Mouse (Mus musculus): ENCODE measurements around the gene Hdc. TPM values are rescaled to one million over a fixed set of nuclear protein-coding genes. Genes with fewer than 3 reads are reported as not detected.

The Hdc gene
- polyA plus RNA-seq, 1 experiment from 2014 or later, result 16.2 TPM

DNA sequence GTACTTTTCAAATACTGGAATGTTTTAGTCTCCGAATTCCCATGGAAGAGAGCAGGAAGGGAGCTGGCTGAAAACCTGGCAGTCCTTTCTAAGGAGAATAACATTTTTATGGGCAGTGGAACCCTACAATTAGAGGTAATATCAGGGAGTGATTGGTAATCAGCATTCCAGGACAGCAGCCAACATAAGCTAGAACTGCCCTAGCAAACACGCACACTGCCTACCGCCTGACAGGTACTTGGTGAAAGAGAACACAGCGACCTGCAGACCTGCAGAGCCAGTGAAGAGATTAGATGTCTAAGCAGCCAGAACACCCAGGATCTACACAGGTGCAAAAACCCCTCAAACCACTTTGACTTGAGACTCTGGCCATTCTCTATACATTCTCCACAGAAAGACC lies 46.4 kb downstream of the Hdc start:
- 86% methylated on average over 4 of the region's 4 CpGs for whole genome bisulfite sequencing
- H3K9ac ChIP-seq, result no peak overlapping the region
- no peak for ATAC-seq (ENCODE audit: insufficient read depth, low FRiP score, low read depth)

DNA sequence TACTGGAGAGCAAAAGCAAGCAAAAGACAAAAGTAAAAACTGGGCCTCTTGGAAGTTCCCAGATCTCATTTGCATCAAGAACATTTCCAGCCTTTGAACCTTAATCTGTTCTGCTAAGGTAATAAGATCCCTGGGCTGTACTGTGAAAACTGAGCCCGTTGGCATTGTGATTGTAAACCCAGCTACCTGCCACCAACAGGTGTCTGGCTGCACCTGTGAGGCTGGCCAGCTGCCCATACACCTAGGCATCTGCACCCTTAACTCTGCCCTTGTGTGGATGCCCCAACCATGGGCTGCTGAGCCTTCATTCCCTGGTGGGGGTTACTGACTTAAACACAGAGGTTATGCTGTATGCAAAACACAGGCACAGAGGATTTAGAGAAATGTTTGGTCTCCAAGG lies 46.9 kb downstream of the Hdc start:
- Histone ChIP-seq H3K36me3 (no peaks in the 10 kb centered on the region), H3K27me3 (replicated peaks) (no peaks in the 10 kb centered on the region), H3K4me3 (replicated peaks) (no peak overlapping the region), H3K9ac (no peak overlapping the region), H3K4me1 (no peaks in the 10 kb centered on the region), H3K9me3 (no peaks in the 10 kb centered on the region), H3K27ac (no peak overlapping the region), H3K4me2 (no peak overlapping the region)
- ATAC-seq (ENCODE audit: insufficient read depth, low FRiP score, low read depth), result no peak
- 57% methylated on average over 1 of the region's 1 CpGs for WGBS

More for the DNA sequence above, 46.4 kb downstream of the Hdc start:
- H3K4me3 ChIP-seq (replicated peaks), result no peak overlapping the region
- no peaks in the 10 kb centered on the region for H3K27me3 ChIP-seq (replicated peaks)
- no peaks in the 10 kb centered on the region for H3K4me1 ChIP-seq
- no peak overlapping the region for H3K27ac ChIP-seq
- no peaks in the 10 kb centered on the region for H3K9me3 ChIP-seq
- no peaks in the 10 kb centered on the region for H3K36me3 ChIP-seq
- H3K4me2 ChIP-seq, result no peak overlapping the region

DNA sequence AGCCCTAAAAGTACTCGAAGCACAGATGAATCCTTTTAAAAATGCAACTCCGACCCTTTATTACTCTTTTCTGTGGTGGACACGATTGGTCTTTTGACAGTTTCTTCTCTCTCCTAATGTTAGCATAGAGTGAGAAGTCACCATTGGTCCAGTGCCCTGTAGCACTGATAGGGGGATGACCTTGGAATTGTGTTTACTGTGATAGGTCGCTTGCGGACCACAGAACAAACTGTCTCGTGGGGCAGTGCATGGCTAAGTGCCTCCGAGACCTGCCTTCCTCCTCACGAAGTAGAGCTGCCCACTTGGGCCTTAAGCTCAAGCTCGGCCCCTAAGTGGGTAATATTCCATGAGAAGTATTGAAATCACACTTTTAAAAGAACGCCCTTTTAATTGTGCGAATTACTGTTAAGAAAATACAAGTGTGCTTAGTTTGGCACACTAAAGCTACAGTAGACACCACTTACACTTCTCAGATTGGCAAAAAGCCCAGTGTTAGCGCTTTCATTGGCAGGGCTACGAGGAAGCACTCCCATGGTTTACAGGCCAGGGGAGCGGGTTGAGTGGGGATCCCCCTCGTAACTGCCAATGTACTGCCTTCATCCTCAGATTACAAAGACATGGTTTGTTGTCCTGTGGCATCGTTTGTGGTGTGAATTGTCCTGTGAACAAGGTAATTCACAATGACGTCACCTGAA lies 55.5 kb downstream of the Hdc start:
- 68% methylated on average over 17 of the region's 17 CpGs for WGBS
- no peak for ATAC-seq (ENCODE audit: insufficient read depth, low FRiP score, low read depth)

DNA sequence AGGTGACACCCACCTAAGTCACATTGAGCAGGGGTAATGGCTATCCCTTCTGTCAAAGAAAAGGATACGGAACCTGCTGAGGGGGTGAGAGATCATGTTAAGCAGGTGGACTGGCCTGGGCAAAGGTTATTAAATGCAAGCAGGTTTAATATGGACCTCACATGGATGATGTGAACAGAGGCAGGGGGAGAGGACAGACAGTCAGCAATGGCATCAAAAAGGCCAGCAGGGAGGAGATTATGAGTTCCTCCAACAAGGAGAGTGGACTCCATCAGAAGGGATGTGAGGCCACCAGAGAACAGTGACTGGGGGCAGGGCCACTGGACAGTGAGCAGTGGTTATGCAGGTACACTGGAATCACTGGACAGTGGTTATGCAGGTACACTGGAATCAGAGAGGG lies 59.0 kb downstream of the Hdc start:
- 0 out of 2 replicates have a peak, but pooled peaks cover 2% of the 10 kb centered on the region for H3K27me3 ChIP-seq (replicated peaks)
- no peaks in the 10 kb centered on the region for H3K36me3 ChIP-seq
- H3K4me1 ChIP-seq, result no peaks in the 10 kb centered on the region
- no peak overlapping the region for H3K9ac ChIP-seq
- H3K4me3 ChIP-seq (replicated peaks), result no peak overlapping the region
- H3K4me2 ChIP-seq, result no peak overlapping the region
- no peak overlapping the region for H3K27ac ChIP-seq
- ATAC-seq (ENCODE audit: insufficient read depth, low FRiP score, low read depth), result no peak
- WGBS, result 82% methylated on average over 1 of the region's 1 CpGs
- no peaks in the 10 kb centered on the region for H3K9me3 ChIP-seq

More for the DNA sequence above, 55.5 kb downstream of the Hdc start:
- no peaks in the 10 kb centered on the region for H3K4me1 ChIP-seq
- no peak overlapping the region for H3K27ac ChIP-seq
- H3K27me3 ChIP-seq (replicated peaks), result no peaks in the 10 kb centered on the region
- H3K9me3 ChIP-seq, result no peaks in the 10 kb centered on the region
- no peaks in the 10 kb centered on the region for H3K36me3 ChIP-seq
- no peak overlapping the region for H3K9ac ChIP-seq
- no peak overlapping the region for H3K4me3 ChIP-seq (replicated peaks)
- no peak overlapping the region for H3K4me2 ChIP-seq

DNA sequence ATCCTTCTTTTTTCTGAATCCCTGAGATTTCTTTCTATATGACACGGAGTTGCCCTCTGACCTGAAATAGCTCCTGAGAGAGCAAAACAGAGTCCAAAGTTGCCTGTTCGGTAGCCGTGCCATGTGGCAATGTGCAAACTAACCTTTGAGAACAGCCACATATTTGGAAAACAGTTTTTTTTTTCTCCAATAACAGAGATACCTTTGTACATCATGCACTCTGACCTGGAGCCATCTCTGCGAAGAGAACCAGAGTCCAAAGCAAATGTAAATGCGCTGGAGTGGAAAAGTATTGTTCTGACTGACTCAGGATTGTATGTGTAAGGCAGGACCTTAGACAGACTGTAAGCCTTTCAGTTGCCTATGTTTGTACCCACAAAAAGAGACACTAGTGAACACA lies 63.6 kb downstream of the Hdc start:
- Histone ChIP-seq H3K9ac (no peak overlapping the region), H3K27me3 (replicated peaks) (peaks cover 40% of the 10 kb centered on the region), H3K4me3 (replicated peaks) (no peak overlapping the region), H3K4me1 (peaks cover 10% of the 10 kb centered on the region; the same call in 1 of the 2 replicates), H3K27ac (no peak overlapping the region), H3K36me3 (no peaks in the 10 kb centered on the region), H3K4me2 (no peak overlapping the region), H3K9me3 (no peaks in the 10 kb centered on the region)
- 81% methylated on average over 5 of the region's 5 CpGs for WGBS
- no peak for ATAC-seq (ENCODE audit: insufficient read depth, low FRiP score, low read depth)

DNA sequence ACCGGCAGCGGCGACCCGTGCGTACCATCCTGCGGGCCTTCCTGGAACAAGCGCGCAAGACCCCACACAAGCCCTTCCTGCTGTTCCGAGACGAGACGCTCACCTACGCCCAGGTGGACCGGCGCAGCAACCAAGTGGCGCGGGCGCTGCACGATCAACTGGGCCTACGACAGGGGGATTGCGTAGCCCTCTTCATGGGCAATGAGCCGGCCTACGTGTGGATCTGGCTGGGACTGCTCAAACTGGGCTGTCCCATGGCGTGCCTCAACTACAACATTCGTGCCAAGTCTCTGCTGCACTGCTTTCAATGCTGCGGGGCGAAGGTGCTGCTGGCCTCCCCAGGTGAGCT lies 65.8 kb downstream of the Hdc start:
- Histone ChIP-seq H3K9me3 (no peaks in the 10 kb centered on the region), H3K4me2 (peak overlapping the region; percentile 91), H3K36me3 (no peaks in the 10 kb centered on the region), H3K9ac (no peak overlapping the region), H3K4me3 (replicated peaks) (peak overlapping the region; percentile 49), H3K27me3 (replicated peaks) (peaks cover 40% of the 10 kb centered on the region), H3K4me1 (peaks cover 10% of the 10 kb centered on the region; the same call in 1 of the 2 replicates), H3K27ac (no peak overlapping the region)
- 3% methylated on average over 26 of the region's 26 CpGs for WGBS
- ATAC-seq (ENCODE audit: insufficient read depth, low FRiP score, low read depth), result peak; percentile 14; the same call in 1 of the 2 replicates

DNA sequence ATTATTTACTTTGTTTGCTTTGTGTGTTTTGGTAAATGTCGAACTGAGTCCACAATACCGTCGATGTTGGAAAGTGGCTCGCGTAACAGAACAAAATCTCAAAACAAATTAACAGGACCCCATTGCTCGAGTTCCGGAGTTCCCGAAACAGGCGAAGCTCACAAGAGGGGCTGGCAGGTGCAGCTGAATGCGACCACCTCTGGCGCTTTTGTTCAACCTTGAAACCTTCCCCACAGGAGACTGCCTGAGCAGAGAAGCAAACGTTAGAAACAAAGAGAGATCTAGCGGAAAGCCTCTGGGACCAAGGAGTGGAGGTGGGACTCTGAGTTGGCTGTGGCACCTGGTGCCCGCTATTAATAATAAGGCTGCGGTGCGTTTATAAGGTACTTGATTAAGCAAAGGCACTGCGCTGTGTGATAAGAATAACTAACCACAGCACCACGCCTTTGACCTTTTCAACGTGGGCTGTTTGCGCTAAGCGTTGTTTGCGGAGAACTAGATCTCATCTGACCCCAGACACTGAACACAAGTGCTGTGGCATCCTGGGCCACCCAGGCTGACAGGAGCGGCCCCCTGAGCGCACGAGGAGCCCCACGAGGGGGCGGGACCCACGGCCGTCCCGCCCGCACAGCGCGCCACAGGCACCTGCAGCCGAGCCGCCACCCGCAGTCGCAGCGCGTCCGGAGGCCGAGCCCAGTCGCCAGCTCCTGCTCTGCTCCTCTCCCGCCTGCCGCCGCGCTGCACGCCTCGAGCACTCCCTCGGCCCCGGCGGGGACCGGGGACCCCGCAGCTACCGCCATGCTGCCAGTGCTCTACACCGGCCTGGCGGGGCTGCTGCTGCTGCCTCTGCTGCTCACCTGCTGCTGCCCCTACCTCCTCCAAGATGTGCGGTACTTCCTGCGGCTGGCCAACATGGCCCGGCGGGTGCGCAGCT lies 66.5 kb downstream of the Hdc start, which contains the start of gene Slc27a2:
Gene Slc27a2, plus strand, starts transcription at position 51 of the 934 bp plus-strand sequence.
- Histone ChIP-seq H3K4me2 (peak within 1 kb of the TSS; percentile 91), H3K36me3 (no peaks in the 10 kb centered on the region), H3K4me1 (peaks cover 10% of the 10 kb centered on the region; the same call in 1 of the 2 replicates), H3K4me3 (replicated peaks) (peak within 1 kb of the TSS; percentile 49), H3K9me3 (no peaks in the 10 kb centered on the region), H3K27me3 (replicated peaks) (peaks cover 40% of the 10 kb centered on the region), H3K27ac (no peak within 1 kb of the TSS), H3K9ac (no peak within 1 kb of the TSS)
- WGBS, result 1% methylated on average over 56 of the region's 61 CpGs
- ATAC-seq (ENCODE audit: insufficient read depth, low FRiP score, low read depth), result peak; percentile 60; the same call in 1 of the 2 replicates

DNA sequence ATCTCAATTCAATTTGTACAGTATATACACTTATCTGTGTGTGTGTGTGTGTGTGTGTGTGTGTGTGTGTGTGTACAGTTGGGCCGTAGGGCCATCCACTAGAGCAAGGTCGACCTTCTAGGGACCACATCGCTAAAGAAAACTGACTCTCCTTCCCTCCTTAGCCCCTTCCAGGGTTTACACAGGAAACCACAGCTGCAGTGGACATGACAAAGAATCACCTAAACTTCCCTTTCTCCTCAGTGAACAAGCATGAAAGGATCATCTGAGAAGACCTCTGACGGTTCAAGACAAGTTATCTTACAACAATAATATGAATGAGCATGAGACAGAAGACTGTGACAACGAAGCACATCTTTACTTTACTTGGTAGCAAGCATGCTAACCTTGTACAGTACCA lies 67.2 kb downstream of the Hdc start:
- no peaks in the 10 kb centered on the region for H3K9me3 ChIP-seq
- H3K36me3 ChIP-seq, result no peaks in the 10 kb centered on the region
- H3K4me3 ChIP-seq (replicated peaks), result no peak overlapping the region
- no peak overlapping the region for H3K27ac ChIP-seq
- peaks cover 40% of the 10 kb centered on the region for H3K27me3 ChIP-seq (replicated peaks)
- no peak overlapping the region for H3K9ac ChIP-seq
- no peak for ATAC-seq (ENCODE audit: insufficient read depth, low FRiP score, low read depth)
- 28% methylated on average over 5 of the region's 5 CpGs for WGBS
- no peak overlapping the region; the same call in 1 of the 2 replicates for H3K4me2 ChIP-seq
- H3K4me1 ChIP-seq, result peaks cover 10% of the 10 kb centered on the region; the same call in 1 of the 2 replicates

DNA sequence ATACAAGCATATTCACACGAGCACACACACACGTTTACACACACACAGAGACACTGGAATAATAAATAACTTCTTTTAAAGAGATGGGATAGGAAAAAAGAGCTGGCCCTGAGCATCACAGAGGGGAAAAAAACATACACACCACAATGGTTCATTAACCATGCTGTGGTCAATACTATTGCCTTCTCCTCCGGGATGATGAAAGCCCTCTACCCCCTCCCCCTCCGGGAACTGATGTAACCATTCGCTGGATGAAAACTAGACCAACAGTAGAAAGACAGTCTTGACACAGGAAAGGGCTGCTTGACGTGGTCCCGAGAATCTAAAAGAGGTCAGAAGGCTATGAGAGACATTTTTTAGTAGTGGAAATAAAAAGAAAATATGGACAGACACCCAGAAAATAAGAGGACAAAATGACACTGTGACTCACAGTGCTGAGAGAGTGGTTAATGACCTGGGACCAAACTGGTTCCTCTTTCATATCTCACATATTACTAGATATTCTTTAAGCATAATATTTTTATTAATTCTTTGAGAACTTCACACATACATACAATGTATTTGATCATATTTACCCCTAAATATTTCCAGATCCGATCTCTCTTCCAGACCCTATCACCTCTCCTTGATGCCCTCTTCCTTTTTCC lies 67.7 kb downstream of the Hdc start:
- no peaks in the 10 kb centered on the region for H3K9me3 ChIP-seq
- H3K4me3 ChIP-seq (replicated peaks), result no peak overlapping the region
- WGBS, result 79% methylated on average over 8 of the region's 8 CpGs
- peaks cover 10% of the 10 kb centered on the region; the same call in 1 of the 2 replicates for H3K4me1 ChIP-seq
- no peaks in the 10 kb centered on the region for H3K36me3 ChIP-seq
- peaks cover 40% of the 10 kb centered on the region for H3K27me3 ChIP-seq (replicated peaks)
- no peak overlapping the region for H3K27ac ChIP-seq
- no peak for ATAC-seq (ENCODE audit: insufficient read depth, low FRiP score, low read depth)
- no peak overlapping the region for H3K4me2 ChIP-seq
- H3K9ac ChIP-seq, result no peak overlapping the region

DNA sequence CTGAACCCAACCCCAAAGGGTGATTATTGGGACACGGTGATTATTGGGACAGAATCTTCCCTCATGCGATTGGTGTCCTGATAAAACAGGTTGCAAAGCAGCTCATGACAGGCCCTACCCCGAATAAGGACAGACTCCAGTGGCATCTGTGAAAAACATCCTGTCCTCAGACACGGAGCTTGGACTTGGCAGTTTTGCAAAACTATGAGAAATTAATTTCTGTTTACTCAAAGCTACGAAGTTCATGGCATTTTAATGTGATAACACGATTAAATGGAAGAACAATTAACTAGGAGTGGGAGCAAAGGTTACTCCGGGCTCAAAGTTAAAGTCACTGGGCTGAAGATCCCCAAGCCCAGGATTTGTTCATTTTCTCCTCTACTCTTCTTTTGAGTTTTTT lies 69.4 kb downstream of the Hdc start:
- no peaks in the 10 kb centered on the region for H3K9me3 ChIP-seq
- H3K4me1 ChIP-seq, result peaks cover 10% of the 10 kb centered on the region; the same call in 1 of the 2 replicates
- peaks cover 34% of the 10 kb centered on the region for H3K27me3 ChIP-seq (replicated peaks)
- H3K4me2 ChIP-seq, result no peak overlapping the region
- no peak overlapping the region for H3K4me3 ChIP-seq (replicated peaks)
- no peaks in the 10 kb centered on the region for H3K36me3 ChIP-seq
- no peak for ATAC-seq (ENCODE audit: insufficient read depth, low FRiP score, low read depth)
- no peak overlapping the region for H3K27ac ChIP-seq
- WGBS, result 67% methylated on average over 7 of the region's 7 CpGs
- H3K9ac ChIP-seq, result no peak overlapping the region

DNA sequence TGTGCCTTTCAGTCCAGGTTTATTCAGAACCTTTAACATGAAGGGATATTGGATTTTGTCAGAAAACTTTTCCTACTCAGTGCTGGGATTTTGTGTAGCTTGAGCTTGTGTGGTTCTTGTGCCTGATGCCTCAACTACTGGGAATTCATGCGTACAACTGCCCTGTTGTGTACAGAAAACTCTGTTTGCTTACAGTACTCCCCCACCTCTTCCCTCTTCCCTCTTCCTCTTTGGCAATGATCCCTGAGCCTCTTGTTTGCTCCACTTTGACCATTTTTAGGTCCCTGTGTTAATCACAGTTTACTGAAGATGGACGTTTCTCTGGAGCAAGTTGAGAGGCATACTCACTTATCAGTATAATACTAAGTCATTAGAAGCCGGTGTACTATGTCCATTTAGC lies 72.7 kb downstream of the Hdc start:
- no peak for ATAC-seq (ENCODE audit: insufficient read depth, low FRiP score, low read depth)
- no peak overlapping the region for H3K9ac ChIP-seq
- H3K4me3 ChIP-seq (replicated peaks), result no peak overlapping the region
- peaks cover 7% of the 10 kb centered on the region for H3K27me3 ChIP-seq (replicated peaks)
- no peaks in the 10 kb centered on the region for H3K36me3 ChIP-seq
- 65% methylated on average over 3 of the region's 3 CpGs for WGBS
- no peak overlapping the region for H3K4me2 ChIP-seq
- H3K4me1 ChIP-seq, result no peaks in the 10 kb centered on the region
- H3K27ac ChIP-seq, result no peak overlapping the region
- no peaks in the 10 kb centered on the region for H3K9me3 ChIP-seq

Data from stomach, embryonic 15.5 days (tissue).